Mouse (Mus musculus) thymus, adult 2 months (tissue): ENCODE data around the gene Pbx1.

Experiments used
- CTCF ChIP-seq: fragments of 200-500 bp; IDR thresholded peaks from 2 replicates; pipeline ENCODE4 v1.5.1; 2012; ENCODE audit warnings: mild to moderate bottlenecking, control low read depth, low read length, moderate library complexity, borderline replicate concordance; ENCODE audit not compliant: control insufficient read depth, poor library complexity, insufficient read depth; ENCODE audit errors: extremely low read depth
- POLR2A ChIP-seq: fragments of 200-500 bp; IDR thresholded peaks from 2 replicates; pipeline ENCODE4 v1.6.1; 2012; ENCODE audit warnings: mild to moderate bottlenecking, low read length, control low read depth, moderate library complexity; ENCODE audit not compliant: control insufficient read depth, poor library complexity, insufficient read depth; ENCODE audit errors: extremely low read depth

- TF ChIP-seq CTCF (no peak), POLR2A (no peak)
Observed at GRCm38 (mm10) chr1:168332056-168332455, 100.0 kb downstream of the Pbx1 start.
